Mouse (Mus musculus) E14TG2a.4 (cell line): ENCODE results near the gene Tecpr1.

Experiments used
- H3K27me3 ChIP-seq: 2 replicates; pipeline ENCODE4 v1.6.1; 2014; ENCODE audit warnings: low read length, control low read depth; ENCODE audit not compliant: insufficient read depth
- H3K36me3 ChIP-seq: 2 replicates; pipeline ENCODE4 v1.6.1; 2014; ENCODE audit warnings: low read length, control low read depth; ENCODE audit not compliant: insufficient read depth
- H3K4me1 ChIP-seq: replicated peaks from 2 replicates; pipeline ENCODE4 v1.6.1; 2014; ENCODE audit warnings: low read depth, low read length, control low read depth
- H3K4me3 ChIP-seq: replicated peaks from 2 replicates; pipeline ENCODE4 v1.5.1; 2014; ENCODE audit warnings: mild to moderate bottlenecking, low read length
- H3K9me3 ChIP-seq: 2 replicates; pipeline ENCODE4 v1.6.1; 2014; ENCODE audit warnings: low read length, control low read depth
- CTCF ChIP-seq: conservative IDR thresholded peaks from 2 replicates; pipeline ENCODE4 v1.5.1; 2014; ENCODE audit warnings: low read length
- NANOG ChIP-seq: IDR thresholded peaks from 2 replicates; pipeline ENCODE4 v1.6.1; 2014; ENCODE audit warnings: borderline replicate concordance, low read length, mixed read lengths
- POU5F1 ChIP-seq: IDR thresholded peaks from 2 replicates; pipeline ENCODE4 v1.6.1; 2014; ENCODE audit warnings: low read length, borderline replicate concordance

The Tecpr1 gene

GRCm38 (mm10) chr5:144246669-144247068, 23.3 kb upstream of the Tecpr1 start:
- H3K36me3 ChIP-seq: no peaks in the 10 kb centered on the region
- peaks cover 10% of the 10 kb centered on the region; the same call in 1 of the 2 replicates for H3K4me1 ChIP-seq
- no peaks in the 10 kb centered on the region for H3K27me3 ChIP-seq
- no peak overlapping the region for H3K4me3 ChIP-seq
- H3K9me3 ChIP-seq: peaks cover 6% of the 10 kb centered on the region
- TF ChIP-seq NANOG (no peak), CTCF (no peak), POU5F1 (no peak)

- TF ChIP-seq CTCF (no peak), NANOG (no peak), POU5F1 (no peak)
- H3K4me1 ChIP-seq: 0 out of 2 replicates have a peak, but pooled peaks cover 5% of the 10 kb centered on the region
- peaks cover 6% of the 10 kb centered on the region for H3K9me3 ChIP-seq
- H3K4me3 ChIP-seq: no peak overlapping the region
- no peaks in the 10 kb centered on the region for H3K36me3 ChIP-seq
- H3K27me3 ChIP-seq: no peaks in the 10 kb centered on the region
Measured at GRCm38 (mm10) chr5:144245592-144245991, 22.2 kb upstream of the Tecpr1 start.

- no peak within 1 kb of the TSS for H3K4me3 ChIP-seq
- H3K9me3 ChIP-seq: no peaks in the 10 kb centered on the region
- H3K36me3 ChIP-seq: no peaks in the 10 kb centered on the region
- no peaks in the 10 kb centered on the region for H3K27me3 ChIP-seq
- TF ChIP-seq NANOG (no peak), POU5F1 (no peak), CTCF (no peak)
- H3K4me1 ChIP-seq: 0 out of 2 replicates have a peak, but pooled peaks cover 5% of the 10 kb centered on the region
Measured at GRCm38 (mm10) chr5:144243901-144244487, 20.6 kb upstream of the Tecpr1 start, which contains the start of gene Bri3. TSS of gene Bri3 (plus strand) at chr5:144244437.

GRCm38 (mm10) chr5:144238969-144239368, 15.6 kb upstream of the Tecpr1 start:
- 0 out of 2 replicates have a peak, but pooled peaks cover 5% of the 10 kb centered on the region for H3K4me1 ChIP-seq

GRCm38 (mm10) chr5:144234714-144235113, 11.3 kb upstream of the Tecpr1 start:
- H3K9me3 ChIP-seq: peaks cover 38% of the 10 kb centered on the region
- TF ChIP-seq NANOG: no peak
- no peak for TF ChIP-seq POU5F1
- TF ChIP-seq CTCF: no peak
- H3K36me3 ChIP-seq: no peaks in the 10 kb centered on the region
- no peaks in the 10 kb centered on the region for H3K4me1 ChIP-seq
- H3K27me3 ChIP-seq: no peaks in the 10 kb centered on the region
- no peak overlapping the region for H3K4me3 ChIP-seq

More at GRCm38 (mm10) chr5:144238969-144239368, 15.6 kb upstream of the Tecpr1 start:
- Histone ChIP-seq H3K27me3 (no peaks in the 10 kb centered on the region), H3K4me3 (no peak overlapping the region), H3K9me3 (peaks cover 24% of the 10 kb centered on the region), H3K36me3 (no peaks in the 10 kb centered on the region)
- TF ChIP-seq NANOG (no peak), POU5F1 (no peak), CTCF (no peak)

- Histone ChIP-seq H3K9me3 (peaks cover 38% of the 10 kb centered on the region), H3K4me1 (no peaks in the 10 kb centered on the region), H3K4me3 (no peak overlapping the region), H3K36me3 (no peaks in the 10 kb centered on the region), H3K27me3 (no peaks in the 10 kb centered on the region)
- TF ChIP-seq CTCF (no peak), NANOG (no peak), POU5F1 (no peak)
Measured at GRCm38 (mm10) chr5:144234222-144234621, 10.8 kb upstream of the Tecpr1 start.

- Histone ChIP-seq H3K36me3 (no peaks in the 10 kb centered on the region), H3K27me3 (no peaks in the 10 kb centered on the region), H3K9me3 (peaks cover 38% of the 10 kb centered on the region), H3K4me3 (no peak overlapping the region), H3K4me1 (no peaks in the 10 kb centered on the region)
- TF ChIP-seq CTCF: no peak
- no peak for TF ChIP-seq POU5F1
- no peak for TF ChIP-seq NANOG
Measured at GRCm38 (mm10) chr5:144232531-144232930, 9.1 kb upstream of the Tecpr1 start.

GRCm38 (mm10) chr5:144231410-144231809, 8.0 kb upstream of the Tecpr1 start:
- no peaks in the 10 kb centered on the region for H3K36me3 ChIP-seq
- peaks cover 31% of the 10 kb centered on the region for H3K9me3 ChIP-seq
- TF ChIP-seq POU5F1 (no peak), CTCF (0 out of 2 replicates have a peak, but pooled peaks have one; percentile 6)
- H3K4me3 ChIP-seq: no peak overlapping the region
- peaks cover 8% of the 10 kb centered on the region for H3K4me1 ChIP-seq
- no peaks in the 10 kb centered on the region for H3K27me3 ChIP-seq

- Histone ChIP-seq H3K4me3 (no peak overlapping the region), H3K4me1 (peaks cover 14% of the 10 kb centered on the region), H3K36me3 (no peaks in the 10 kb centered on the region), H3K27me3 (no peaks in the 10 kb centered on the region), H3K9me3 (peaks cover 27% of the 10 kb centered on the region)
- no peak for TF ChIP-seq CTCF
- no peak for TF ChIP-seq NANOG
- TF ChIP-seq POU5F1: no peak
Measured at GRCm38 (mm10) chr5:144230216-144230615, 6.8 kb upstream of the Tecpr1 start.
